Mouse (Mus musculus) limb, embryonic 15.5 days (tissue): ENCODE results near the gene Tmem190. TPM values are rescaled to one million over a fixed set of nuclear protein-coding genes. Genes with fewer than 3 reads are reported as not detected.

ENCODE experiments used
- ATAC-seq: fragments of 200-750 bp; cut with Nextera tagmentation; 2 replicates; pipeline ENCODE4 v1.8.0; 2017; ENCODE audit warnings: low read depth, moderate TSS enrichment; ENCODE audit not compliant: insufficient number of reproducible peaks, low FRiP score, low TSS enrichment
- H3K27ac ChIP-seq: fragments of 300-500 bp; sonication (generic); 2 replicates; pipeline ENCODE4 v1.5.1; 2015; ENCODE audit warnings: moderate library complexity, mild to moderate bottlenecking, inconsistent platforms
- H3K27me3 ChIP-seq: fragments of 300-500 bp; sonication (generic); 2 replicates; pipeline ENCODE4 v1.6.1; 2015; ENCODE audit warnings: inconsistent platforms
- H3K36me3 ChIP-seq: fragments of 300-500 bp; sonication (generic); 2 replicates; pipeline ENCODE4 v1.6.1; 2015; ENCODE audit warnings: inconsistent platforms
- H3K4me1 ChIP-seq: fragments of 300-500 bp; sonication (generic); 2 replicates; pipeline ENCODE4 v1.6.1; 2015; ENCODE audit warnings: inconsistent platforms
- H3K4me2 ChIP-seq: fragments of 300-500 bp; sonication (generic); 2 replicates; pipeline ENCODE4 v1.6.1; 2015; ENCODE audit warnings: mild to moderate bottlenecking, inconsistent platforms
- H3K4me3 ChIP-seq: fragments of 300-500 bp; sonication (generic); 2 replicates; pipeline ENCODE4 v1.5.1; 2015; ENCODE audit warnings: mild to moderate bottlenecking, inconsistent platforms
- H3K9ac ChIP-seq: fragments of 300-500 bp; sonication (generic); 2 replicates; pipeline ENCODE4 v1.6.1; 2015; ENCODE audit warnings: inconsistent platforms
- H3K9me3 ChIP-seq: fragments of 300-500 bp; sonication (generic); 2 replicates; pipeline ENCODE4 v1.6.1; 2016; ENCODE audit warnings: inconsistent platforms
- WGBS: fragments of 180-500 bp; shearing (Covaris S2); methylation state at CpG from one replicate; pipeline ENCODE4 v1.1.7; 2015; 5-methylcytosine and 5-hydroxymethylcytosine counted together
- polyA plus RNA-seq: library from polyadenylated mRNA; unstranded; fragments of >200 nt; fragmentation: Nextera tagmentation; extraction: Ambion mirVana; gene quantifications from 2 replicates; pipeline ENCODE4 v1.2.1, GENCODE M21; 2015

The Tmem190 gene
- polyA plus RNA-seq, 1 experiment from 2014 or later = 0.38 TPM

DNA sequence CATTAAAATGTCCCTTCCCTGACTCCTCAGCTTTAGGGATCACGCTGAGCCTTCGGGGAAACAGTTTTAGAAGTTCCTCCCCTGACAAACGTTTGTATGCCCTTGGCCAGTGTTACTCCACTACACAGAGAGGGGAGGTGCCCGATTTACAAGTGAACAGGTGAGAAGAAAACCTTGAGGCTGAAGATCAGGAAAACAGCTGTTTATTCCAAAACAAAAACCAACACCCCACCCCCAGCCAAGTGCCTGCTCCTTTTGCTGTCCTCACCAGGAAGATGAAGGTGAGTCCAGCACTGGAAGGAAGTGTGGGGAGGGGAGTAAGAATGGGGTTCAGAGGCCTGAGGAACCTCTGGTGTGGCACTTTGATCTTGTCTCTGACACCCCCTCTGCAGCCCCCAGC is 42.6 kb downstream of the Tmem190 start:
- Histone ChIP-seq H3K4me3 (no peak overlapping the region), H3K9me3 (no peaks in the 10 kb centered on the region), H3K9ac (no peak overlapping the region), H3K27me3 (peaks cover 12% of the 10 kb centered on the region), H3K36me3 (no peaks in the 10 kb centered on the region), H3K4me2 (no peak overlapping the region), H3K27ac (no peak overlapping the region), H3K4me1 (no peaks in the 10 kb centered on the region)
- WGBS = 46% methylated on average over 4 of the region's 4 CpGs
- no peak for ATAC-seq

DNA sequence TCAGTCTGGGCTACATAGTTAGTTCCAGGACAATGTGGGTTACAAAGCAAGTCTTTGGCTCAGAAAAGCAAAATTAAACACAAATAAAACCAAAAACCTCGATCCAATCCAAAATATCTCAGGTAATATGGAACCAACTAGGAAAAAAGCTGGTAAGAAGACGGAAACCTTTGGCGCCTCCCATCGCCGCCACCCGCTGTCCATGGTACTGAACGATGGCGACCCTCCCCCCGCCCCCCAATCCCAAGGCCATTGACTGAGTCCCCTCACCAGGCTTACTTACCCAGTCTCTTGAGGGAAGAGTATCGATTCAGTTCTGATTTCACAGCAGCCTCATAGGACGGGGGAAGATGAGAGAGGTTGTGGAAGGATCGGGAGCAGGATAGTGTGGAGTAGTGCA is 47.7 kb downstream of the Tmem190 start:
- H3K27ac ChIP-seq = no peak overlapping the region
- no peaks in the 10 kb centered on the region for H3K9me3 ChIP-seq
- H3K4me2 ChIP-seq = no peak overlapping the region
- WGBS = 4% methylated on average over 12 of the region's 12 CpGs
- no peaks in the 10 kb centered on the region for H3K36me3 ChIP-seq
- H3K9ac ChIP-seq = no peak overlapping the region
- H3K4me3 ChIP-seq = no peak overlapping the region
- H3K27me3 ChIP-seq = peaks cover 54% of the 10 kb centered on the region
- 0 out of 2 replicates have a peak, but pooled peaks cover 3% of the 10 kb centered on the region for H3K4me1 ChIP-seq
- ATAC-seq = no peak

Other genes starting within 250 kb of the Tmem190 start
- gene Syt5, start 235.4 kb upstream of the Tmem190 start, polyA plus RNA-seq = 3.8 and 4.7 TPM in 2 replicates
- gene Ptprh, start 178.9 kb upstream of the Tmem190 start, polyA plus RNA-seq = not detected in 2 replicates
- gene Tmem86b, start 151.5 kb upstream of the Tmem190 start, polyA plus RNA-seq = 0.52 and 0.99 TPM in 2 replicates
- gene Ppp6r1, start 123.9 kb upstream of the Tmem190 start, polyA plus RNA-seq = 6.4 and 7.0 TPM in 2 replicates
- gene Hspbp1, start 97.9 kb upstream of the Tmem190 start, polyA plus RNA-seq = 81.3 and 85.8 TPM in 2 replicates
- 1.00 and 1.2 TPM in 2 replicates for gene Brsk1, start 92.3 kb upstream of the Tmem190 start, polyA plus RNA-seq
- 0.22 and 0.29 TPM in 2 replicates for gene Tmem150b, start 57.7 kb upstream of the Tmem190 start, polyA plus RNA-seq
- gene Kmt5c, start 42.8 kb upstream of the Tmem190 start, polyA plus RNA-seq = 46.2 and 50.0 TPM in 2 replicates
- gene Cox6b2, start 29.8 kb upstream of the Tmem190 start, polyA plus RNA-seq = 44.4 and 51.0 TPM in 2 replicates
- not detected in 2 replicates for gene Fam71e2, start 11.6 kb upstream of the Tmem190 start, polyA plus RNA-seq
- 0.49 and 0.63 TPM in 2 replicates for gene Il11, start 78 bp upstream of the Tmem190 start, polyA plus RNA-seq
- gene Tmem238, start 6.7 kb downstream of the Tmem190 start, polyA plus RNA-seq = 14.1 and 15.7 TPM in 2 replicates
- gene Rpl28, start 9.9 kb downstream of the Tmem190 start, polyA plus RNA-seq = 298 and 362 TPM in 2 replicates
- gene Ube2s, start 29.7 kb downstream of the Tmem190 start, polyA plus RNA-seq = 270 and 282 TPM in 2 replicates
- 0.32 and 0.46 TPM in 2 replicates for gene Shisa7, start 61.8 kb downstream of the Tmem190 start, polyA plus RNA-seq
- 12.7 and 12.9 TPM in 2 replicates for gene Isoc2b, start 87.3 kb downstream of the Tmem190 start, polyA plus RNA-seq
- 0.86 and 1.0 TPM in 2 replicates for gene Isoc2a, start 94.2 kb downstream of the Tmem190 start, polyA plus RNA-seq
- 0.17 TPM in 1 of 2 replicates, not detected in the other for gene Gm36210, start 123.6 kb downstream of the Tmem190 start, polyA plus RNA-seq
- gene Zfp628, start 132.3 kb downstream of the Tmem190 start, polyA plus RNA-seq = 3.4 TPM in 2 replicates
- 2.5 and 3.7 TPM in 2 replicates for gene Nat14, start 139.1 kb downstream of the Tmem190 start, polyA plus RNA-seq
- 15.6 and 21.9 TPM in 2 replicates for gene Ssc5d, start 142.8 kb downstream of the Tmem190 start, polyA plus RNA-seq
- 0.73 and 0.74 TPM in 2 replicates for gene Sbk2, start 181.5 kb downstream of the Tmem190 start, polyA plus RNA-seq
- not detected in 2 replicates for gene Sbk3, start 188.2 kb downstream of the Tmem190 start, polyA plus RNA-seq
- 25.4 and 29.1 TPM in 2 replicates for gene Zfp579, start 213.2 kb downstream of the Tmem190 start, polyA plus RNA-seq
- gene Zfp524, start 231.5 kb downstream of the Tmem190 start, polyA plus RNA-seq = 14.5 and 15.0 TPM in 2 replicates
- 37.7 and 38.6 TPM in 2 replicates for gene Fiz1, start 231.8 kb downstream of the Tmem190 start, polyA plus RNA-seq
- 1.7 TPM in 1 of 2 replicates, not detected in the other for gene Gm44973, start 232.6 kb downstream of the Tmem190 start, polyA plus RNA-seq
- 4.9 and 6.3 TPM in 2 replicates for gene Zfp865, start 237.4 kb downstream of the Tmem190 start, polyA plus RNA-seq
- gene Ccdc106, start 237.6 kb downstream of the Tmem190 start, polyA plus RNA-seq = 31.0 and 37.3 TPM in 2 replicates